Mouse (Mus musculus): ENCODE results near the gene Gdpgp1. TPM values are rescaled to one million over a fixed set of nuclear protein-coding genes. Genes with fewer than 3 reads are reported as not detected.

Gene Gdpgp1
- polyA plus RNA-seq, 1 experiment = 1.6 TPM

- Histone ChIP-seq H3K4me1 (peaks cover 46% of the 10 kb centered on the region), H3K4me3 (replicated peaks) (no peak overlapping the region), H3K9me3 (peaks cover 3% of the 10 kb centered on the region; the same call in 1 of the 2 replicates), H3K36me3 (replicated peaks; ENCODE audit: low read length) (peaks cover 14% of the 10 kb centered on the region), H3K27me3 (replicated peaks) (no peaks in the 10 kb centered on the region)
- no peak for TF ChIP-seq FLI1 (IDR thresholded peaks at IDR 0.05; ENCODE audit: low read length)
- TF ChIP-seq GATA1 (IDR thresholded peaks at IDR 0.05; ENCODE audit: borderline replicate concordance, low read length) = no peak
Observed at GRCm38 (mm10) chr7:80244851-80245250, 12.2 kb downstream of the Gdpgp1 start.

DNA sequence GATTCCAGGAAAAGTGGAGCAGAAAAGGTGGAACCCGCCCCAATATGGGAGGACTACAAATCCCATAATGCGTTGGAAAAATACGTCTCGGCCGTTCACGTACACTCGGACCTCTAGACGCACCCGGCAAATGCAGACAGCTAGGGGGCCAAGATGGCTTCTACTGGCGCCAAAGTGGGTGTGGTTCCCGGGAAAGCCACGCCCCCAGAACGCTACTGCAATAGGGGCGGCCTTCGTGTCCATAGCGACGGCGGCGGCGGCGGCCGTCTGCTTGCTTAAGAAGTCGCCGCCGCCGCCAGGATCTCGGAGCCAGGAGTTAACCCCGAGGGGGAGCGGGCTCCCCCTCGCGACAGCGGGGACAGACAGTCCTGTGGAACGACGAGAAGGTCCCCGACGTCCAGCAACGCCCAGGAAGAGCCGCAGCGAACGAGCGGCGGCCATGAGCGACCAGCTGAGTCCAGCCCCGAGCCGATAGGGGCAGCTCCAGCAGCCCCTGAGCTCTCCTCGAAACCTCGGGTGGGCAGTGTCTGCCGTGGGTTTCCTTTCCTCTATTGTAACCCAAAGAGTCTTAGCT, 13.6 kb downstream of the Gdpgp1 start, which contains the start of gene Ttll13:
Gene Ttll13 (plus strand): TSS at position 229 of the 574 bp plus-strand sequence.
- peak within 1 kb of the TSS; percentile 92 for H3K4me3 ChIP-seq (replicated peaks)
- peaks cover 3% of the 10 kb centered on the region; the same call in 1 of the 2 replicates for H3K9me3 ChIP-seq
- no peaks in the 10 kb centered on the region for H3K27me3 ChIP-seq (replicated peaks)
- peaks cover 49% of the 10 kb centered on the region for H3K4me1 ChIP-seq
- TF ChIP-seq FLI1 (IDR thresholded peaks at IDR 0.05; ENCODE audit: low read length) (no peak), GATA1 (IDR thresholded peaks at IDR 0.05; ENCODE audit: borderline replicate concordance, low read length) (no peak)
- peaks cover 2% of the 10 kb centered on the region for H3K36me3 ChIP-seq (replicated peaks; ENCODE audit: low read length)

- TF ChIP-seq GATA1 (IDR thresholded peaks at IDR 0.05; ENCODE audit: borderline replicate concordance, low read length) = no peak
- H3K27me3 ChIP-seq (replicated peaks) = no peaks in the 10 kb centered on the region
- peaks cover 49% of the 10 kb centered on the region for H3K4me1 ChIP-seq
- H3K9me3 ChIP-seq = peaks cover 3% of the 10 kb centered on the region; the same call in 1 of the 2 replicates
- H3K36me3 ChIP-seq (replicated peaks; ENCODE audit: low read length) = no peaks in the 10 kb centered on the region
- H3K4me3 ChIP-seq (replicated peaks) = peak overlapping the region; percentile 81
Observed at GRCm38 (mm10) chr7:80246859-80247258, 14.2 kb downstream of the Gdpgp1 start.

DNA sequence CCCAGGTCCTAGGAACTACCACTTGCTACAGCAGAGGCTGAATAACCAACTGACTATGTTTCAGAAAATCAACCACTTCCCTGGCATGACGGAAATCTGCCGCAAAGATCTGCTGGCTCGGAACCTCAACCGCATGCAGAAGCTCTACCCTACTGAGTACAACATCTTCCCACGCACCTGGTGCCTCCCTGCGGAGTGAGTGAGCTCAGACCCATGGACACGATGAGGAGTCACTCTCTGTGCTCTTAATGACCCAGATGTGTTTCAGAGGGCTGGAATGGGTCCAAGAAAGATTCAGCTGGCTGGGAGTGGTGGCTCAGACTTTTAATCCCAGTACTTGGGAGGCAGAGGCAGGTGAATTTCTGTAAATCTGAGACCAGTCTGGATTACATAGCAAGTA, 19.8 kb downstream of the Gdpgp1 start:
- no peaks in the 10 kb centered on the region for H3K36me3 ChIP-seq (replicated peaks; ENCODE audit: low read length)
- H3K4me3 ChIP-seq (replicated peaks) = no peak overlapping the region
- H3K27me3 ChIP-seq (replicated peaks) = no peaks in the 10 kb centered on the region
- no peaks in the 10 kb centered on the region for H3K9me3 ChIP-seq
- peaks cover 48% of the 10 kb centered on the region for H3K4me1 ChIP-seq
- TF ChIP-seq FLI1 (IDR thresholded peaks at IDR 0.05; ENCODE audit: low read length) = no peak
- no peak for TF ChIP-seq GATA1 (IDR thresholded peaks at IDR 0.05; ENCODE audit: borderline replicate concordance, low read length)

DNA sequence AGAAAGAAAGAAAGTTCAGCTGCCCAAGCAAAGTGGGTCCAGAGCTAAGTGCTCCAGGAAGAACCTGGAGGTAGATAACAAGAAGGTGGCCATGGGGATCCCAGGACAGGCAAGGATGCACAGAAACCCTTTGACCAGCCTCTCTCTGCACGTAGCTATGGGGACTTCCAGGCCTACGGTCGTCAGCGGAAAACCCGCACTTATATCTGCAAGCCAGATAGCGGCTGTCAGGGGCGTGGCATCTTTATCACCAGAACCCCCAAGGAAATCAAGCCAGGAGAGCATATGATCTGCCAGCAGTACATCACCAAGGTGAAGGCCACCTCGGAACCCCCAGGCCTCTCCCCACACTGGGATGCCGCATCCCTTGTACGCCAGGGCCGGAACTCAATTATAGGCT, 20.2 kb downstream of the Gdpgp1 start:
- TF ChIP-seq FLI1 (IDR thresholded peaks at IDR 0.05; ENCODE audit: low read length) (no peak), GATA1 (IDR thresholded peaks at IDR 0.05; ENCODE audit: borderline replicate concordance, low read length) (no peak)
- Histone ChIP-seq H3K9me3 (no peaks in the 10 kb centered on the region), H3K4me3 (replicated peaks) (no peak overlapping the region), H3K4me1 (peaks cover 45% of the 10 kb centered on the region), H3K27me3 (replicated peaks) (no peaks in the 10 kb centered on the region), H3K36me3 (replicated peaks; ENCODE audit: low read length) (no peaks in the 10 kb centered on the region)

DNA sequence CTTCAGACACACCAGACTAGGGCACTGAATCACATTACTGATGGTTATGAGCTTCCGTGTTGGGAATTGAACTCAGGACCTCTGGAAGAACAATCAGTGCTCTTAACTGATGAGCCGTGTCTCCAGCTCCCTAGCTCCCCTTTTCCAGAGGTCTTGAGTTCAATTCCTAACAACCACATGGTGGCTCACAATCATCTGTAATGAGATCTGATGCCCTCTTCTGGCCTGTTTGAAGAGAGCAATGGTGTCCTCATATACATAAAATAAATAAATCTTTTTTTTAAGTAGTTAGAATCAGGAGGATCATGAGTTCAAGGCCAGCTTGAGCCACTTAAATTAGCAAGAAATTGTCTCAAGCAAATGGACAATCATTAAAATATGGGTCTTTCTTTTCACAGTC, 23.3 kb downstream of the Gdpgp1 start:
- Histone ChIP-seq H3K4me1 (peaks cover 53% of the 10 kb centered on the region), H3K27me3 (replicated peaks) (no peaks in the 10 kb centered on the region), H3K36me3 (replicated peaks; ENCODE audit: low read length) (peaks cover 5% of the 10 kb centered on the region), H3K4me3 (replicated peaks) (no peak overlapping the region), H3K9me3 (no peaks in the 10 kb centered on the region)
- no peak for TF ChIP-seq GATA1 (IDR thresholded peaks at IDR 0.05; ENCODE audit: borderline replicate concordance, low read length)
- TF ChIP-seq FLI1 (IDR thresholded peaks at IDR 0.05; ENCODE audit: low read length) = no peak

DNA sequence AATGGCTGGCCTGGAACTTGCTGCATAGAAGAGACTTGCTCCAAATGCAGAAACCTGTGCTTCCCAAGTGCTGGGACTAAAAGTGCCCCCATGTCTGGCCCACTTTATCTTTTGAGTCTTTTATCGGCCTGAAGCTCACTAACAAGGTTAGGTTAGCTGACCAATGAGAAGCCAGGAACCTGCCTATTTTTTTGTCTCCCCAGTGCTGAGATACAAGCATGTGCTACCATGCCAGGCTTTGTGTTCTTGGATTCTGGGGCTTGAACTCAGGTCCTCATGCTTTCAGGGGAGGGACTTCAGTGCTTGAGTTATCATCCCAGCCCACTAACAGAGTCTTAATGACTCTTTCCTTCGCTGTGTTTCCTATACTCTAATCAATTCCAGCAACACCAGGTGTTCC, 25.0 kb downstream of the Gdpgp1 start:
- peaks cover 47% of the 10 kb centered on the region for H3K4me1 ChIP-seq
- TF ChIP-seq GATA1 (IDR thresholded peaks at IDR 0.05; ENCODE audit: borderline replicate concordance, low read length) (no peak), FLI1 (IDR thresholded peaks at IDR 0.05; ENCODE audit: low read length) (no peak)
- no peaks in the 10 kb centered on the region for H3K27me3 ChIP-seq (replicated peaks)

GRCm38 (mm10) chr7:80260625-80261371, 28.1 kb downstream of the Gdpgp1 start, which contains the start of gene Ngrn:
Ngrn (plus strand) TSS chr7:80261215.
- no peaks in the 10 kb centered on the region for H3K9me3 ChIP-seq
- TF ChIP-seq FLI1 (IDR thresholded peaks at IDR 0.05; ENCODE audit: low read length) (peak; percentile 99), GATA1 (IDR thresholded peaks at IDR 0.05; ENCODE audit: borderline replicate concordance, low read length) (no peak)
- peaks cover 38% of the 10 kb centered on the region for H3K4me1 ChIP-seq
- no peaks in the 10 kb centered on the region for H3K27me3 ChIP-seq (replicated peaks)
- H3K4me3 ChIP-seq (replicated peaks) = peak within 1 kb of the TSS; percentile 97
- peaks cover 33% of the 10 kb centered on the region for H3K36me3 ChIP-seq (replicated peaks; ENCODE audit: low read length)

More for the DNA sequence above, 25.0 kb downstream of the Gdpgp1 start:
- H3K4me3 ChIP-seq (replicated peaks) = no peak overlapping the region
- peaks cover 9% of the 10 kb centered on the region for H3K36me3 ChIP-seq (replicated peaks; ENCODE audit: low read length)
- H3K9me3 ChIP-seq = no peaks in the 10 kb centered on the region

- TF ChIP-seq FLI1 (IDR thresholded peaks at IDR 0.05; ENCODE audit: low read length) (no peak), GATA1 (IDR thresholded peaks at IDR 0.05; ENCODE audit: borderline replicate concordance, low read length) (no peak)
- Histone ChIP-seq H3K4me1 (peaks cover 38% of the 10 kb centered on the region), H3K27me3 (replicated peaks) (no peaks in the 10 kb centered on the region), H3K4me3 (replicated peaks) (peak overlapping the region; percentile 97), H3K9me3 (no peaks in the 10 kb centered on the region), H3K36me3 (replicated peaks; ENCODE audit: low read length) (peaks cover 40% of the 10 kb centered on the region)
Observed at GRCm38 (mm10) chr7:80261372-80261990, 28.8 kb downstream of the Gdpgp1 start.

GRCm38 (mm10) chr7:80264606-80265005, 31.9 kb downstream of the Gdpgp1 start:
- peaks cover 56% of the 10 kb centered on the region for H3K4me1 ChIP-seq
- TF ChIP-seq FLI1 (IDR thresholded peaks at IDR 0.05; ENCODE audit: low read length) (no peak), GATA1 (IDR thresholded peaks at IDR 0.05; ENCODE audit: borderline replicate concordance, low read length) (no peak)
- no peaks in the 10 kb centered on the region for H3K27me3 ChIP-seq (replicated peaks)
- peaks cover 44% of the 10 kb centered on the region for H3K36me3 ChIP-seq (replicated peaks; ENCODE audit: low read length)
- no peaks in the 10 kb centered on the region for H3K9me3 ChIP-seq
- no peak overlapping the region for H3K4me3 ChIP-seq (replicated peaks)
